Mouse (Mus musculus) thymus, postnatal 14 days (tissue): Measurements from ENCODE around the gene Tfip11.

Experiments used
- DNase-seq: peaks from one replicate; pipeline ENCODE4 v3.0.0; 2021

Gene Tfip11

DNA sequence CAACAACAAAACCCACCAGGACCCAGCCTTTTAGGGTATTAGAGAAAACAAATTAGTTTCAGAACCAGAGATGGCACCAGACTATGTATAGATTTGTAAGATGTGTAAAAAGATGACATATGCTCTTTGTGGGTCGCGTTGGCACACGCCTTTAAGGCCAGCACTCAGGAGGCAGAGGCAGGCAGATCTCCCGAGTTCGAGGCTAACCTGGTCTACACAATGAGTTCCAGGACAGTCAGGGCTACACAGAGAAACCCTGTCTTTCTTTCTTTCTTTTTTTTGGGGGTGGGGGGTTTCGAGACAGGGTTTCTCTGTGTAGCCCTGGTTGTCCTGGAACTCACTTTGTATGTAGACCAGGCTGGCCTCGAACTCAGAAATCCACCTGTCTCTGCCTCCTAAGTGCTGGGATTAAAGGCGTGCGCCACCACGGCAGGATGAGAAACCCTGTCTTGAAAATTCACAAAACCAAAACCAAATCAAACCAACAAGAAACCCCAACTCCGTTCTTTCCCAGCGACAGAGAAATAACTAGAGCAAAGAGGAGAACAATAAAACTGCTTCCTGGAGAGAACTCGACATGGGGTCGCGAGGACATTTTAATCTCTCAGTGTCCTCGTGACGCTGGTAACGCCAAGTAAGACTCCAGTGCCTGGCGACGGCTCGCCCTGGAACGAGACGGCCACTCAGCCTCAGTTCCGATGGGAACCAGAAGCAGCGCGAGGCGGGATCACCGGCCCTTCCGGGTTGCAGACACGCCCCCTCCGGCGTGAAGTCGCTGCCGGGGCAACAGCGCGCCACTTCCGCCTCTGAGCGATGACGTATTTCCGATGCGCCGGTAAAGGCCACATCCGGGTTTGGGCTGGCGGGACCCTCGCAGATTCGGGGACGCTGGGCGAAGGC is at the start of gene Tfip11:
Gene Tfip11, plus strand, starts transcription at position 813 of the 900 bp plus-strand sequence.
- DNase-seq: peak; percentile 95

- no peak for DNase-seq
These were observed 49.2 kb upstream of the Tfip11 start for GRCm38 (mm10) chr5:112276907-112277348.

DNA sequence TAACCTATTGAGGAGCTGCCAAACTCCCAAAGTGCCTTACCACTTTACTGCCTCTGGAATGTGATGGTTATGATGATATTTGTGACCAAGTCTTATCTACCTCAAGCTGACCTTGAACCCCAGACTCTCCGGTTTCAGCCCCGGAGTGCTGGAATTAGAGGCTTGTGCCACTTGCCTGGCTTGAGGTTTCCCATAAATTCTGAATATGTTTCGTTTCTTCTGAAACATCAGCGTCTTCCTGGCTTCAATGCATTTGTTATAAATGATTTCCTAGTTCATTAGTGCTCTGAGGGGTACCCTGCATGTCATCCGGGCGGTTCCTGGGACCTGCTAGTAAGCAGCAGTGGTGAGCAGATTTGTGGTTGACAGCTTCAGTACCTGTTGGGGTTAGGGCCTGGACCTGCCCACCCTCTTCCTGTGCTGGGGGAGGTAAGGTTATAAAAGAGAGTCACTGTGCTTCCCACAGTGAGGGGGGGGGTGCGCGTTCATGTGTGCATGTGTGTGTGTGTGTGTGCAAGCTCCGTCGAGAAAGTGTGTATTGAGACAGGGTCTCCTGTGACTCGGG is 48.2 kb upstream of the Tfip11 start:
- DNase-seq: peak; percentile 23

DNA sequence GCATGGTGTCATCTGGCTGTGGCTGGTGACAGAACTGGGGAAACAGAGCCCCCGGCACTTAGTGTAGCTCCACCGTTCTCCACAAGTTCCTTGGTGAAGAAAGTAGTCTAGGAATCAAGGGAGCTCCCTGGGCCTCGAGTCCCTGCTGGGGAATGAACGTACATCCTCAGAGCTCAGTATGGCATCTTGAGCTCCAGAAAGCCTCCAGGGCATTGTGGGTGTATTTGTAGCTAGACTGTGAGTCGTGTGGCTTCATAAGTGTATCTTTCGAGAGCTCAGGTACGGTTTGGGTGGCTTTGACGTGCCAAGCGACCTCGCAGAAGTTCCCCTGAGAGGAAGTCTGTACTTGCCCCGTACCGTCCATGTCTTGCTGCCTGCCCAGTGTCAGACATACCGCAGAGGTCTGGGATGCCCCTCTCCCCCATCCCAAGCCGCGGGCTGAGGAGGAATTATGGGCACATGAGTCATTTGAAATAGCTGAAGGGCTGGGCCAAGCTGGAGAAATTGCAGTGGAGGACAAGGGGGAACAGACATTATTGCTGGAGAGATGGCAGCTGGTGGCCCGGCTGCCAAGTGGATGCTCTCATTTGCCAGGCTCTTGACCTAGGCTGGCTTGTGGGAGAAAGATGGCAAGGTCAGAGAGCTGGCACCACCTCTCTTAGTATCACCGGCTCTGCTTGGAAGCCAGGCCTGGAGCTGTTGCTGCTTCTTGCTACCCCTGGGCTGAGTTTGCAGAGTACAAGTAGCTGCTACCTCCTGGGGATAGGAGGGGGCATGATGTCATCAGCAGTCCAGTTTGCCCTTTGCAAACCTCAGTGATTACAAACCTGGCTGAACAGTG is 46.8 kb upstream of the Tfip11 start:
- no peak for DNase-seq

DNA sequence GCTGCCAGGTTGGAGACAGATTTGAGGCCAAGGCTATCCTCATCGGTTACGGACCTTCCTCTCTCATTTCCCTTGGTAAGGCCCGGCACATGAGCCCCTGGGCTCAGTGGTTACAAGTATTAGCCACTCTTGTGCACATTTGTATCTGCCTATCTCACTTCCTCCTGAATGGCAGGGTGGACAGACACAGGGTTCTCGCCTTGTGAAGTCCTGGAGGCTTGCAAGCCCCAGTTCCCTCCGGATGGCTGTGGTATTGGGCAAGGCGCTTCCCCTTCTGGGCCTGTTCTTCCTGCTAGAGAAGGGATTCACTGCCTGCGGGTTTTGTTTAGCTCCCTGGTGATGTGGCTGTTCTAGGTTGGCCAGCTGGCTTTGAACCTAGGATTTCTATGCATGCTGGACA is 46.0 kb upstream of the Tfip11 start:
- no peak for DNase-seq

- no peak for DNase-seq
These were observed 45.1 kb upstream of the Tfip11 start for GRCm38 (mm10) chr5:112280863-112281660.

DNA sequence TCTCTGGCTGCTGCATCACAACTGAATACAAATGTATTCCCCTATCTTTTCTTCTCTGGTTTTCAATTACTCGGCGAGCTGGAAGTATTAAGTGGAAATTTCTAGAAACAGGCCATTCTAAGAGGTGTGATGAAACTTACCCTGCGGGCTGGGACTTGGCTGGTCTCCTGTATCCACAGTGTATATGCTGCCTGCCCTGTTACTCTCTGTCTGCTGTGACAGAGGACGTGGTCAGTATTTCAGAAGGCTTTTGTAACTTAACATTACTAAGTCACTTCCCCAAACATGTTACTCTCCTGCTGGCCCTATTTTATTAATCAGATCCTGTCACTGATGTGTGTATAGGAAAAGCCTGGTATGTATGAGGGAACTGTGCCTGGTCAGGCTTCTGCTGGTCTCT is 44.5 kb upstream of the Tfip11 start:
- DNase-seq: no peak

- no peak for DNase-seq
These were observed 43.9 kb upstream of the Tfip11 start for GRCm38 (mm10) chr5:112282123-112282779.

- no peak for DNase-seq
These were observed 43.2 kb upstream of the Tfip11 start for GRCm38 (mm10) chr5:112282780-112283482.

GRCm38 (mm10) chr5:112283543-112284202 is 42.5 kb upstream of the Tfip11 start:
- DNase-seq: no peak

DNA sequence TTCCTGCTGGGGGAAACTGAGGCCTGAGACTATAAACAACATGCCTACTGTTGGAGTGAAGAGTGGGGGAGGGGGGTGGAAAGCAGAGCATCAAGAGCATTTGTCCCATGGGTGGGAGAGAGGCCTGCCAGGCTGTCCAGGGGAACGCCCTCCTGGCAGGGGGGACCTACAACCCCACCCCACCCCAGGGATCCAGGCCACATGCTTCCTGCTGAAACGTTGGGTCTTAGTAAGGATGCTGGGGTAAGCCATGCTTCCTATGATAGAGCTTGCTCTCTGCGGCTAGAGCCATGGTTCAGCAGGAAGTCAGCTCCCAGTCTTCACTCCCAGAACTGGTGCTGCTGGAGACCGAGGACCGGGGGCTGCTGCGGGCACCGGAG is 42.0 kb upstream of the Tfip11 start:
- no peak for DNase-seq

DNA sequence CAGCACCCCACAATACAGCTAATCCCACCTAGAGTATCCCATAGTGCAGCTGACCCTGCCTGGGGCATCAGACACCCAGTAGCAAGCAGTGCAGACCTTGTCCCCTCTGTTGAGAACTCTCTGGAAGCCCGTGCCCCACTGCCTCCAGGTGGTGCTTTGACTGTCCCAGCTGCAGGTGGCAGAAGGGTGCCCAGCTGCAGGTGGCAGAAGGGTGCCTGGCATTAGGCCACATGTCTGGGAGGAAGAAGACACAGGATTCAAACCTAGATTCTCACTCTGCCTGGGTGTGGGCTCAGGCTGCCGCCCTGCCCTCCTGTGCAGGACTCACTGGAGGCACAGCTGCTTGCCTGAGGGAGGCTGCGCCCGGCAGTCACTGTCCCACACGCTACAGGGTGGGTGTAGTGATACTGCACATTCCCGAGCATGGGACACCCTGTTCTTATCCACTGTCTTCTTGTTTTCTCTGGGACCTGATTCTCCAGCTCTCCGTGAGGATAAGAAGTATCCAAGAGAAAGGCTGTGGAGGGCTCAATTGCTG is 40.5 kb upstream of the Tfip11 start:
- peak; percentile 73 for DNase-seq

GRCm38 (mm10) chr5:112286608-112286983 is 39.6 kb upstream of the Tfip11 start:
- peak; percentile 45 for DNase-seq

DNA sequence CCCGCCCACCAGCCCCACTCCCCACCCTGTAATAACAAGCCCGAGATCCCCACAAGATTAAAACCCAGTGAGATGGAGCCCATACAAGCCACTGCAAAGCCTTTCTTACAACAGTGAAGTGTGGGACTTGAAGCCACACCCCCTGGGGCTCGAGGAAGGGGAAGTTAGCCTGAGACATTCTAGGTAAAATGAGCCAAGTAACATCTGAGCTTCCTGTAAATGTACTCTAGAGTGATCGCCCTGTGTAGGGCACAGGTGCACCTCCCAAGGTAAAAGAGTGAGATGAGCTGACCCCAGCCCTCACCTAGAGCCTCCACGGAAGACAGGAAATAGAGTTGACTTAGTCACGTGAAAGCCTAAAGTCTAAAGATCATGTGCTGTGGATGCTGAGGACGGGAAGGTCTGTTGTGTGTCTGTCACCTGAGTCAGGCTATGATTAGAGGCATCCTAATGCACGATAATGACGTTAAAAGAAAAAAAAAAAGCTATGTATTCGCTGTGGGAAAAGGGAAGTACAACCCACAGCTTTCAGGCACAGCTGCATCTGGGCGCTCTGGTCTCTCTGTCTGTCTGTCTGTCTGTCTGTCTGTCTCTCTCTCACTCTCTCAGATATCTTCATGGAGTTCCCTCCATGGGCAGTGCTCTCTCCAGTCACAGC is 39.0 kb upstream of the Tfip11 start:
- DNase-seq: peak; percentile 61

DNA sequence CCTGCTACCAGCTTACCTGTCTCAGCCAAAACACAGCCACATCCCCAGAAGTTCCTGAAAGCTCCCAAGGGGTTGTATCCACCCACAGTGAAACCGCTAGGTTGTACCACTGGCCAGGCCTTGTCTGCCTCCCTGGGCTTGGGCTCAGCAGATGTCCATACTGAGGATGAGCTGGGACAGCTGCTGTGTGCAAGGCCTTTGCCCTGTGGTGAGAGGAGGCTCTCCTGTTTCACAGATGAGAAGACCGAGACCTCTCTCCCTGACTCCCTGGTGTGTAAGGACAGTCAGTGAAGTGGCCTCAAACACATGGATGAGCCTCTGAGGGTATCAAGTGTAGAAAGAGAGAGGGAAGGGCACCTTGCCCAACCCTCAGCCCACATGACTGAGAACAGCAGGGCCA is 38.5 kb upstream of the Tfip11 start:
- DNase-seq: no peak

DNA sequence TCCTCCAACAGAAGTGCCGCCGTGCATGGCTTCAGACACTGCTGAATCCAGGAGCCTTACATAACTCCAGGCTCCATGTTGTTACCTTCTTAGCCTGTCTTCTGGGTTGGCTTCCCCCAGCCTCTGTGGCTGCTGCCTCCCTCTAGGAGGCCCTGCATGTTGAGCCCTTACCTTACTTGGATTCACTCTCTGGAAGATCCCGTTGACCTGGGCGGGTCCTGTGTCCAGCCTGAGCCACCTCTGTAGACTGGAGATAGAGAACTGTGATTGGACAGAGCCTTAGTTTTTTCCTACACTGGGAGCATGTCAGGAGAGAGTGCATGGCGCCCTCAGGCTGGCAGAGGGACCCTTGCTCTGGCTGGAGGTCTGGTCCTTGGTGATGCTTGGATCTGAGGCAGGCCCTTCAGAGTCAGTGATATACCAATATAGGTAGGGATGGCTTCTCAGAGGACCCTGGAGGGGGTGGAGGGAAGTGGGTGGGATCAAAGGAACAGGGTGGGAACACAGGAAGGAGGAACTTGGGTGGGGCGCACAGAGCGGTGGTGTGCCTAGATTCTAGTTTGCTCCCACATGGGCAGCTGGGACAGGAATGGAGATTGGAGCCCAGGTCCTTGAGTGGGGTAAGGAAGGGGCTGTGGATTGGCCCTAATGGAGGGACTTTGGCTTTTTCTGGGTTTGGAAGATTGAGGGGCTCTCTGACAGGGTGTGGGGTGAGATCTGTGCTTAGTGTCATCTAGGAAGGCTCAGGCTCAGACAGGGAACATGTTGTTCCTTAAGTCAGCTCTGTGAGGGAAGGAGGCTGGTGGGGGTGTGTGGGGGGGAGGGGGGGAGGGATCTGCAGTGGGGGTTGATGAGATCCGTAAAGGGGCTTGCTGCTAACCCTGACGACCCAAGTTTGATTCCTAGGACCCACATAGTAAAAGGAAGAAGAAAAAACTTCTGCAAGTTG is 37.7 kb upstream of the Tfip11 start:
- DNase-seq: no peak

- DNase-seq: no peak
These were observed 36.9 kb upstream of the Tfip11 start for GRCm38 (mm10) chr5:112289236-112289635.

DNA sequence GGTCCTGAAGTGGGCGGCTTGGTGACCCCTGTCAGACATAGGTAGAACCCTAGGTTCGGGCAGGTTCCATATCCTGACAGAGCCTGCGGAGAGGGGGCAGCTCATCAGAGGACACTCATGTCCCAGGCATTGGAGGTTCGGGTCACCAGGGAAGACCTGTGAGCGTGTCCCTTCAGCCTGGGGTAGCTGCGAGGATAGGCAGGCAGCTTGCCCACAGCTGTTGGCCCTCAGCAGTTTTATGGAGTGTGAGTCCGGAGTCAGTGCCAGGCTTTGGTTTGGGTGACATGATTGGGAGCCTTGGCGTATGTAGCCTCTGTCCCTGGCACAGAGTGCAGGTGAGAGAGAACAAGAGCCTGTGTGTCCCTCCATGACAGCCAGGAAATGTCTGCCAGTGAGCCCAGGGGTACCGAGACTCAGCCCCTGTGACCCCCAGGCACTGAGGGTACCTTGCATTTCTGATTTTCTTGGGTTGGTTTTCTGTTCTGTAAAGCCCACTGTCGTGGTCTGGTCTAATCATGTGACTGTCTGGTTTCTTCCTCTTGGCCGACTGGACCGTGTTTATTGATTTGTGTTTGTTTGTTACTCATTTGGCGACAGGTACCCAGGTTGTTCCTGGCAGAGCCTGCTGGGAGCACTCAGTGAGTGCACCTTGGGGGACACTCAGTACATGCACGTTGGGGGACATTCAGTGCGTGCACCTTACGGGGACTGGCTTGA is 36.2 kb upstream of the Tfip11 start:
- no peak for DNase-seq
